Mouse (Mus musculus): ENCODE measurements around the gene Slc26a1. TPM values are rescaled to one million over a fixed set of nuclear protein-coding genes. Genes with fewer than 3 reads are reported as not detected.
A peak's percentile ranks its signal among the peaks of the same experiment; 100 is the strongest.

Gene Slc26a1
- polyA plus RNA-seq, 1 experiment: not detected

DNA sequence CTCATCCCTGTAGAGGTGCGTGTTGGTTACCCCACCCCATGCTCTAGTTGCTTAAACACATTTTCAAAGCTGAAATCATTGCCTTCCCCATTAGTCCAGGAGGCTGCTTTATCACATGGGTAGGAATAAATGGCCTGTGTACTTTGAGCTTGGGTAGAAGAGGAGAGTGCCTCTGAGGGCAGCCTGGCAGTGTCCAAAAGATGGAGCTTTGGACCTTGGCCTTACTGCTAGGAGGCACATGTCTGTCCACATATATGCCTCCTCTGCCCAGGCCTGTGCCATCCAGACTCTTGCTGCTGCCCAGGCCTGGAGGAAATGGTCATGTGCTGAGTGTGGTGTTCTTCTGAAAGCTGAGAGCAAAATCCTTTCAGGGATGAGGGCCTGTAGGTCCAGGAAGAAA, 33.0 kb upstream of the Slc26a1 start:
- no peak for TF ChIP-seq POLR2A (IDR thresholded peaks at IDR 0.05; ENCODE audit: borderline replicate concordance, low read depth, low read length)
- TF ChIP-seq CTCF (IDR thresholded peaks at IDR 0.05; ENCODE audit: low read depth, low read length): no peak
- no peak overlapping the region for H3K4me3 ChIP-seq (ENCODE audit: insufficient read depth, low read length)
- H3K27ac ChIP-seq (ENCODE audit: insufficient read depth, low read depth, low read length): no peak overlapping the region
- H3K4me1 ChIP-seq (ENCODE audit: control insufficient read depth, insufficient read depth, low read length): peaks cover 5% of the 10 kb centered on the region; the same call in 1 of the 2 replicates

DNA sequence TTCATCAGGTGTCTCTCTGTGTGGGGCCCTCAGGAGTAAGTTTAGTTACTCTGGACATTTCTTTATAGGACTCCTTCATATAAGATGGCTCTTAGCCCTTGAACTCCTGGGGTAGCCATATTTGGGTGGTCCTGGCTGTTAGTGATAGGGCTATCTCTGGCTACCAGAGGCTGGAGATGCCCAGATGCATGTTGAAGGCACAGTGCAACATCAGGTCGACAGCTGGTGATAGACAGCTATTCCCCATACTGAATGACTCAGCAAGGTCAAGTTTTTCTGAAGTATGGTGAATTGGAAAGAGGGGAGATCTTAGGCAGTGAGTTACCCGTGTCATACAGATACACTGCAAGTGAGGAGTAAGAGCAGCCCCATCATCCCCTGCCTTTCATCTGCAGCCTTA, 32.4 kb upstream of the Slc26a1 start:
- Histone ChIP-seq H3K27ac (ENCODE audit: insufficient read depth, low read depth, low read length) (no peak overlapping the region), H3K4me1 (ENCODE audit: control insufficient read depth, insufficient read depth, low read length) (peaks cover 5% of the 10 kb centered on the region; the same call in 1 of the 2 replicates), H3K4me3 (ENCODE audit: insufficient read depth, low read length) (no peak overlapping the region)
- TF ChIP-seq POLR2A (IDR thresholded peaks at IDR 0.05; ENCODE audit: borderline replicate concordance, low read depth, low read length): no peak
- no peak for TF ChIP-seq CTCF (IDR thresholded peaks at IDR 0.05; ENCODE audit: low read depth, low read length)

- no peaks in the 10 kb centered on the region for H3K4me1 ChIP-seq (ENCODE audit: control insufficient read depth, insufficient read depth, low read length)
- no peak overlapping the region for H3K4me3 ChIP-seq (ENCODE audit: insufficient read depth, low read length)
- H3K27ac ChIP-seq (ENCODE audit: insufficient read depth, low read depth, low read length): no peak overlapping the region
- TF ChIP-seq CTCF (IDR thresholded peaks at IDR 0.05; ENCODE audit: low read depth, low read length) (no peak), POLR2A (IDR thresholded peaks at IDR 0.05; ENCODE audit: borderline replicate concordance, low read depth, low read length) (no peak)
Measured at GRCm38 (mm10) chr5:108703754-108704626, 28.6 kb upstream of the Slc26a1 start.

GRCm38 (mm10) chr5:108701341-108702021, 26.1 kb upstream of the Slc26a1 start:
- Histone ChIP-seq H3K27ac (ENCODE audit: insufficient read depth, low read depth, low read length) (no peak overlapping the region), H3K4me3 (ENCODE audit: insufficient read depth, low read length) (no peak overlapping the region), H3K4me1 (ENCODE audit: control insufficient read depth, insufficient read depth, low read length) (no peaks in the 10 kb centered on the region)
- TF ChIP-seq POLR2A (IDR thresholded peaks at IDR 0.05; ENCODE audit: borderline replicate concordance, low read depth, low read length): no peak
- no peak for TF ChIP-seq CTCF (IDR thresholded peaks at IDR 0.05; ENCODE audit: low read depth, low read length)

- Histone ChIP-seq H3K4me1 (ENCODE audit: control insufficient read depth, insufficient read depth, low read length) (no peaks in the 10 kb centered on the region), H3K4me3 (ENCODE audit: insufficient read depth, low read length) (no peak overlapping the region), H3K27ac (ENCODE audit: insufficient read depth, low read depth, low read length) (no peak overlapping the region)
- TF ChIP-seq POLR2A (IDR thresholded peaks at IDR 0.05; ENCODE audit: borderline replicate concordance, low read depth, low read length) (no peak), CTCF (IDR thresholded peaks at IDR 0.05; ENCODE audit: low read depth, low read length) (no peak)
Measured at GRCm38 (mm10) chr5:108700346-108700745, 25.0 kb upstream of the Slc26a1 start.

DNA sequence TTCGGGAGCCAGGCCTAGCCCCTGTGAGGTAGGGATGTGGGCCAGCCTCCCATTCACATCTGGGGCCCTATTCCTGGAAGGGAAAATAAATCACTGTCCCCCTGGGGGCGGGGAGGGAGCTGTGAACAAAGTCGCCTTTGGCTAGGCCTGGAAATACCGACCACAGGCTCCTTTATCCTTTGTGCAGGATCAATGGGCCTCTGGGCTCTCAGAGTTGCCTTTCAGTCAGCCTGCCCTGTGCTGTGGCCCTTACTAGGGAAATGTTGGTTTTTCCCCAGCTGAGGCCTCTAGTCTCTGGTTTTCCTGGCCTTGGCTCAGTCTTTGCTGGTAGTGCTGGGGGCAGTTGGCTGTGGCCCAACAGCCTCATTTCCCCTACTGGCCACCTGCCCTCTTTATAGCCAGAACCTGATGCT, 22.0 kb upstream of the Slc26a1 start:
- peaks cover 5% of the 10 kb centered on the region; the same call in 1 of the 2 replicates for H3K4me1 ChIP-seq (ENCODE audit: control insufficient read depth, insufficient read depth, low read length)
- H3K4me3 ChIP-seq (ENCODE audit: insufficient read depth, low read length): no peak overlapping the region
- H3K27ac ChIP-seq (ENCODE audit: insufficient read depth, low read depth, low read length): no peak overlapping the region
- TF ChIP-seq POLR2A (IDR thresholded peaks at IDR 0.05; ENCODE audit: borderline replicate concordance, low read depth, low read length) (no peak), CTCF (IDR thresholded peaks at IDR 0.05; ENCODE audit: low read depth, low read length) (no peak)

- Histone ChIP-seq H3K27ac (ENCODE audit: insufficient read depth, low read depth, low read length) (no peak overlapping the region), H3K4me3 (ENCODE audit: insufficient read depth, low read length) (no peak overlapping the region), H3K4me1 (ENCODE audit: control insufficient read depth, insufficient read depth, low read length) (peaks cover 5% of the 10 kb centered on the region; the same call in 1 of the 2 replicates)
- TF ChIP-seq POLR2A (IDR thresholded peaks at IDR 0.05; ENCODE audit: borderline replicate concordance, low read depth, low read length): no peak
- no peak for TF ChIP-seq CTCF (IDR thresholded peaks at IDR 0.05; ENCODE audit: low read depth, low read length)
Measured at GRCm38 (mm10) chr5:108696542-108696941, 21.2 kb upstream of the Slc26a1 start.

- Histone ChIP-seq H3K27ac (ENCODE audit: insufficient read depth, low read depth, low read length) (no peak overlapping the region), H3K4me3 (ENCODE audit: insufficient read depth, low read length) (no peak overlapping the region), H3K4me1 (ENCODE audit: control insufficient read depth, insufficient read depth, low read length) (peaks cover 5% of the 10 kb centered on the region; the same call in 1 of the 2 replicates)
- TF ChIP-seq POLR2A (IDR thresholded peaks at IDR 0.05; ENCODE audit: borderline replicate concordance, low read depth, low read length): no peak
Measured at GRCm38 (mm10) chr5:108695861-108696260, 20.5 kb upstream of the Slc26a1 start.

DNA sequence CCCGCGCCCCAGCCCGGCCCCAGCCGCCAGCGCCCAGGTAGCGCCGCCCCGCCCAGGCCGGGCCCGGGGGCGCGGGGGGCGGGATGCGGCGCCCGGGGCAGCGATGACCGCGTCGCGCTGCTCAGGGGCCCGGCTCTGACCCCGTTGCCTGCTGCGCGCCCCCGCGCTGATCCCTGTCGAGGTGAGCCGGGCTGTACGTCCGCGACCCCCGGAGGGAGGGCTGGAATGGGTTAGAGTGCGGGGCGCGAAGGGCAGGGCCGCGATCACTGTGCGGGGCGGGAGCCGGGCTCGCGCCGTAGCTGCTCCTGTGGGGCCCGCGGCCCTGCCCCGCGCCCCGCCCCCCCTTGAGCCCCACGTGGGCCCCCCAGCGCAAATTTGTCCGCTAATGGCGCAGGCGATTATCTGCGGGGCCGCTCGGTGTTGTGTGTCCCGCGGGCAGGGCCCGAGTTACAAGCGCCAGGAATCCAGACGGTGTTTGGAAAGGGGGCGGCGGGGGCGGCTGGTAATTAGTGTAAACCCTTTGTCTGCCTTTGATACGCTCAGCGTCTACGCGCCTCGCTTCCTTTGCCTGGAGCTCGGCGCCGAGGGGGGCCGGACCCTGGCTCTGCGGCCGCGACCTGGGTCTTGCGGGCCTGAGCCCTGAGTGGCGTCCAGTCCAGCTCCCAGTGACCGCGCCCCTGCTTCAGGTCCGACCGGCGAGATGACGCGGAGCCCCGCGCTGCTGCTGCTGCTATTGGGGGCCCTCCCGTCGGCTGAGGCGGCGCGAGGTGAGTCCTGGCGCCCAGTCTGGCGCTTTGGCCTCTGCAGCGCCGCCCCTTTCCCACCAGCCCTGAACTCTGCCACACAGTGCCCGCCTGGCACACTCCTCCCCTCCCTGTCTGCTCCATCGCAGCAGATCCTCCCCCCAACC, 19.2 kb upstream of the Slc26a1 start:
- Histone ChIP-seq H3K4me3 (ENCODE audit: insufficient read depth, low read length) (peak overlapping the region; percentile 75), H3K27ac (ENCODE audit: insufficient read depth, low read depth, low read length) (no peak overlapping the region), H3K4me1 (ENCODE audit: control insufficient read depth, insufficient read depth, low read length) (peaks cover 5% of the 10 kb centered on the region; the same call in 1 of the 2 replicates)
- no peak for TF ChIP-seq CTCF (IDR thresholded peaks at IDR 0.05; ENCODE audit: low read depth, low read length)
- no peak for TF ChIP-seq POLR2A (IDR thresholded peaks at IDR 0.05; ENCODE audit: borderline replicate concordance, low read depth, low read length)
